Mouse (Mus musculus) brain, embryonic 18.5 days (tissue): ENCODE data around the gene Enthd1.

Source experiments
- DNase-seq: peaks from one replicate; pipeline ENCODE4 v3.0.0-alpha.2; 2012; ENCODE audit warnings: low read depth, low spot score

Gene Enthd1

DNA sequence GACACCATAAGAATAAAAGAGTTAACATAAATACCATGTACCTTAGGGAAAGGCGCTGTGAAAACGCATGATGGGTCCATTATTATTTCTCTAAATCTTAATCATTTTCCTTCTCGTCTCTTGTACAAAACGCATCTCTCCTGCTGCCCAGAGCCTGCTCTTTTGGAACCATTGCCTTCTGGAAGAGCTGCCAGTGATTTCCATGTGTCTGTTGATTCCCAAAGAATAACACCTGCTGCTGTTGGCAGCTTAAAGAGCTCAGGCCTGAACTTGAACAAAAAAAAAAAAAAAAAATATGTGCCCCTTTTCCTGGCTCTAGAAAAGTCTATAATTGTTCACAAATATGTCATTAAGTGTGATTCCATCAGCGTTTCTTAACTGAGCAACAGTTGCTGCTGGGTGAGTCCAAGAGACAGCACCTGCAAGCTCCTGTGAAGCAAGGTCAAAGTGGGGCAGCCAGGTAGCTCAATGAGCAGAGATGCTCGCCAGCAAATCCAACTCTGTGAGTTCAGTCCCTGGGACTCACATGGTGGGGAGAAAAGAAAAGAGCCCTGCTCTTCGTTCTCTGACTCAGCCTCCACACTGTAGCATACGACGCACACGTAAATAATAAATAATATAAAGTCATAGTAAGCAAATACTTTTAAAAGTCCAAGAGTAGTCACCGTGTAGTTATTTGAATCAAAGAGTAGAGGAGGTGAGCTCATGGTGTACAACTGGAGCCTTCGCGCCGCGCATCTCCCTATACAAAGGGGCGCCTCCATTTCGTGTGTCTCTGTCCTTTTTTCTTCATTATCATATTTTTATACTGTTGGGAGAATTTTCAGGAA lies 9.5 kb upstream of the Enthd1 start:
- no peak for DNase-seq

DNA sequence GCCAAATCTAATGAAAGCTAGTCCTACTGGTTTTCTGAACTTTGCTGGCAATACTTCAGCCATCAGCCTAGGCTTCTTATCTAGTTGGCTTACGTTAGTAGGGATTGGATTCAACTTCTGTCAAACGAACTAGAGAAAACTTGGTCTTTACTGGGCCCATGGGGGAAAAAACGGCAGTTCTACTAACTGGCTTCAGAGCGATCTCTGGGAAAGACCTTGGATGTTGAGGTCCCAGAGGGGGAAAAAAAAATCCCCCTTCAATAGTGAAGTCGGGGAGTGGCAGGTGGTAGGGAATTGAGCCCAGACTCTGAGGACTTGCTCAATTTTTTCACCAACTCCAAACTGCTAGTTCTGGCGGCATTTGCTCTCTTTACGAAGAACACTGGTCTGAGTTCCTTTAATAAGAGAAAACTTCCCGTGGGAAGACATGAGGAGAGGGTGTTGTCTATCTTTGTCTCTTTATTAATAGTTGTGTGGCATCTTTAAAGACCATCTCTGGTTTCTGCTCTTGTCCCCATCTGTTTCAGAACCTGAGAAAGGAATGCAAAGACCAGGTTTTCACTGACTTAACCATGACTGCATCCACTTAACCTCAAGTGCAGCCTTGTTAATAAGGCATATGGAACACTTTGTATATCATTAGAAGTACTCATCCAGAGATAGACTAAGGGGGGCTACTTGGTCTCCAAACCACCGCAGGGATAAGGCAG lies 8.0 kb upstream of the Enthd1 start:
- no peak for DNase-seq

DNA sequence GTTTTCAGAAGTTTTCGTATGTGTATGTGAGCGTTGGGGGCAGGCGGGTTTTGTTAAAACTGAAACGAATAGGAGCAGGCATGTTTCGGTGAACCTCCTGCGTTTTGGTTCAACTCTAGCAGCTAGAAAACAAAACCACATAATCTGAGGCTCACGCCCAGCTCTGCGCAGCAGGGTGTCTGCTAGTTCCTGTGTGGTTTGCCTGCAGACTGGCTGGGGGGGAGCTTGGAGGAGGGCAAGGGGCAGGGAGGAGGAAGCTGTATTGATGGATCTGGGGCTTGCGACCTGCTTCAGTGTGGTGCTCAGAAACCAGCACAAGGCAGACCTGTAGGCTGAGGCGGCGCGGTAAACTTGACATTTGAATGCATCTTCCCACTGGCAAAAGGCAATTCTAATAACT lies 7.3 kb upstream of the Enthd1 start, which contains the start of gene Grap2:
Grap2 (plus strand) TSS at position 304 of the 400 bp plus-strand sequence.
- DNase-seq, result no peak

DNA sequence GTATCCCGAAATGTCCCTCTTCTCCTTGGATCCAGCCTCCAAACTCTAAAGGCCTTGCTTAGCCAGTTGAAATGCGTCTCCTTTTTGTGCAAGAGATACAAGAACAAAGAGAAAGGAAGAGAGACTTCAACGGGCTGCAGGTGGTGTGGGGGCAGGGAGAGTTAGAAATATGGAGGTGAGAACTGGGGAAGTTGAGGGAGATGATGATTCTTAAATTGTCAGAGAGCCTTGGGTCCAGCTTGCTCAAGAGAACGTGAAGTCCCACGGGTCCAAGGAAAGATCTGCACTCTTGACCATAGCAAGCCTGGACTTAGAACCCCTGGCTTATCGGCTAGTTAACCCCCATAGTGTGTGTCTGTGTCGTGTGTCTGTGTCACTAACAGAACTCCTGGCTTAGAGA lies 6.7 kb upstream of the Enthd1 start:
- no peak for DNase-seq

DNA sequence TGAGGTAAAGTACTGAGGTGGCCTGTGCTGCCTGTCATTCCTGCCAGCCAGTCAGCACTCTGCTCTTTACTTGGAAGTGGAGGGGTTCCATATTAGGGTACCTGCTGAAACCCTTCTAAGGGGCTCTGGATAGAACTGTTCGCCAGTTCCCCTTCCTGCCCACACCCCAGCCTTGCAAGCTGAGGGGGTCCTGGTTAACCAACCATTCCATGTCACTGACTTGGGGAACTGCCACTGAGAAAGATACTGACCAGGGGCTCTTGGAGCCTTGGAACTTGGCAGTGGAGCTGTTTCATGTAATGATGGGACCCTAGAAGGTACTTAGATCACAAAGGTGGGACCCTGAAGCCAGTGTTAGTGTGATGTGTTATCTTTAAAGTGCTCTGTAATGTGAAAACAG lies 5.3 kb upstream of the Enthd1 start:
- no peak for DNase-seq

DNA sequence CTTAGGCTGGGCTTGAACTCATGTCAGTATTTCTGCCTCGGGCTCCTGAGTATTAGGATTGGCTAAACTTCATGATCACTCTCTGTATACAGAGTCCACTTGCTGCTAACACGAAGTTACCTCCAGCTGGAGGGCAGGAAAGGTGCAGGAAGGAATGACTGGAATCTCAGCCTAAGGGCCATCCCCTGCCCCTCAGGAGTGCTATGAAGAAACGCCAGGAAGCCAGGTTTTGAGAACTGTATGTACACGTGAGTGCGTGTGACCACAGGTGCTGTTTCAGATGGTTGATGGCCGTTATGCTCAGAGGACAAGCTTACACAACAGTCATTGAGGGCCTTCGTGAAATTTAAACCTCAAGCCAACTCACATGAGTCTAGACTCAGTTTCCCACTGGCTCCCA lies 4.2 kb upstream of the Enthd1 start:
- DNase-seq, result no peak

DNA sequence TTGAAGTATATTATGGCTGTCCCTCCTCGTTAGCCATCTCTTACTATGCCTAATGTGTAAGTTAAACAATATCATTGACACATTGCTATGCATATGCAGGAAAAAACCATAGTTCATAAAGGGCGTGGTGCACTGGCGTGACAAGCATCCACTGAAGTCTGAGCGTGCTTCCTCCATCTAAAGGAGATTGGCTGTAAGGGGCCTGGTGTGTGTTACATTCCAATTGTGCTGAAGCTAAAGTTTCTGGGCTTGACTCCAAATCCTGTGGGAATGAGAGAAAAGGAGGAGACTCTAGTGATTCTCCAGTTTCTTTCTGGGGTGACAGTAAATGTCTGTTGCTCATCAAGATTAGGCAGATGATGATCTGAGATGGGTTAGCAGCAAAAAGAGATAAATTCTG lies 2.8 kb upstream of the Enthd1 start:
- no peak for DNase-seq

DNA sequence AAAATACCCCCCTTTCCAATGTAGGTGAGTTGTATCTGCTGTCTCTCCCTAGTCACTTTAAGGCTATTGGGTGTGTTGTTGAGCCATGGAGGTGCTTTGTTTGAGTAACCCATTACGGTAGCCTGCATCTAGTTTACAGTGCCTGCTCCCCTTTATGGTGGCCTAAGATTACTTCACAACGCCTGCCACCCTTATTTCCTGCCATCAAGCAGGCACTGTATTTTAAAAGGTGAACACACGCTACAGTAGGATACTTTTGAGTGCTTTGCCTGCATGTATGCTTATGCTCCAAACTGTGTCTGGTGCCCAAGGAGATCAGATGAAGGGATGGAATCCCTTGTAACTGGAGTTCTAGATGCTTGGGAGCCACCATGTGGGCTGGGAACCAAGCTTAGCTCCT lies 2.2 kb upstream of the Enthd1 start:
- DNase-seq, result no peak

DNA sequence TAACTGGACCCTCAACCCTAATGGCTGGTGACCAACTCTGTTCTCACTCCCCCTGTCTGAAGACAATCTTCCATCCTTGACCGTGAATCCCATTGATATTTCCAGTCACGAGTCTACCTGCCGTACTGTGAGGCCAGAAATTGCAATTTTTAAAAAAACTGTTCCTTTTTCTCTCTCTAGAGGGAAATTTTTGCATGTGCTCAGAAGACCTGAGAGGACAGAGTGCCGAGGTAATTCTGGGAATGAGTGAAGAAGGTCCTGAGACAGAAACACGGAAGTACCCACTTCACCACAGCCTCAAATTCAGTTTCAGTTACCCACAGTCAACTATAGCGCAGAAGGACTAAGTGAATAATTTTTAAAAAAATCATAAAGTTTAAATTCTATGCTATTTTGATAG lies 1.7 kb upstream of the Enthd1 start:
- no peak for DNase-seq

DNA sequence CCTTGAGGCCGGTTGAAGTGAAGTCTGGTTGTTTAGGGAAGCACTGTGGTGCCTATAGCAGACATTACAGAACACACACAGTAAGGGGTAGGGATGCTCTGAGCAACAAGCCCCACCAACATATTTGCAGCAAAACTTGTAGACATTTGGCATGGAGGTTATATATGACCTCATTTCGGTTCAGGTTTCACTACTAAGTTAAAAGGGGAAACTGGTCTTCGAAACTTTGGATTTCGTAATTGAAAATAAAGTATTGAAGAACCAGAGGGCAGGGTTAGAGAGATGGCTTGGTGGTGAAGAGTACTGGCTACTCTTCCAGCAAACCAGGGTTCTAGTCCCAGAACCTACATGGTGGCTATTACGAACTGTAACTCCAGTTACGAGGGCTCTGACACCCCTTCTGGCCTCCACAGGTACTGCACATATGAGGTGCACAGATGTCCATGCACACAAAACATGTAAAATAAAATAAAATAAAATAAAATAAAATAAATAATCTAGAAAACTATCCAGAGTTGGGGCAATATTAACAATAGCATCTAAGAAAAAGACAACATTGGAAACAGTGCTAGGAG lies 1.2 kb downstream of the Enthd1 start:
- DNase-seq, result no peak

DNA sequence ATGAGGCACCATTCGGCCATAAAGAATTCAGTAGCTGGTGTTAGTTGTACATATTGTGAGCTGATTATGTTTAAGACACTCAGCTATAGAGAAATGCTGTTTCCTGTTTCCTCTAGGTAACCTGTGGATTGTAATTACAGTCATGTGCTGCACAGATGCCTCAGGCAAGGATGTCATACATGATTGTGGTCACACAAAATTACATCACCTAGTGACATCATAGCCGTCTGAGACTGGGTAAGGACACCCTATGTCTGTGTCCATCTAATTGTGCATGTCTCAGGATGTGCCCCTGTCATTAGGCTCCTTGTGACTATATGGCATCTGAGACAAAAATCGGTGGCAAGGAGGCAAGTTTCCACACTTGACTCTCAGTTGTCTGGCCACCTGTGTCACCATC lies 2.5 kb downstream of the Enthd1 start:
- no peak for DNase-seq

DNA sequence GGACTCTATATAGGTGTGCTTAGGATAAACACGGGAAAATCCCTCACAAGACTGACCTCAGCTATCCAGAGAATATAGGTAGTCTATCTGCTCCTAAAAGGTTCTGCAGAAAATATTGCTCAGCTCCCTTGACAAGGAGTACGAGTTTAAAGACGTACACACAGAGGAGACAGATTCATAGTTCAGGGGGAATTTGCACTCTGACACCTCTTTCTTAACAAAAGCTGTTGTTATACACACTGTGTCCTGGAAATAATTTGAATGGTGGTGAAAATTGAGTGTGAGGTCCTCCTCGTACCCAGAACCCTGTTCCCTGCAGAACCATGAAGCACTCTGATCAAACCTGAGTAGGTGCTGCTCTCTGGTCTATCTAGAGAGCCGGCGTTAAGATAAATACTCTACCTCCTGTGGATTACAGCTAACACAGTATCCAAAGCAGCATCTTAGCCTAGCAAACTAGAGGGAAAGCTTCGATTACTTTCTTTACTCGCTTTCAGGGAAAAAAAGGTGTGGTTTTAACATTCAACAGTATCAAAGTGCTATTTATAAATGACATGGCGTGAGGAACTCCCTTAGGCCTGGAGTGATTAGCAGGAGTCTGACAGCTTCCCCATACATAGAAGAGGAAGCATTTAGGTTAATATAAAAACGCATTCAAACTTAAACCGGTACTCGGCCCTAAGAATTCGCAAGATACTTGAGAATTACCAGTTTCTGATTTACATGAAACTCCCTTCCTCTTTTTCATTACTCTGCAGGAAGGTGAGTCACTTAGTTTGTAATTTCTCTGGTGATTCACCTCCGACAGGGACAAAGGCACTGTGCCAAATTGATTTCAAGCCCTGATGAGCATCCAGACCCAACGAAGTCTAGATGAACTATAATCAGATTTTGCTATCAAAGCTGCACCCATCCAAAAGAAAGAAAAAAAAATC lies 4.0 kb downstream of the Enthd1 start:
- DNase-seq, result no peak

DNA sequence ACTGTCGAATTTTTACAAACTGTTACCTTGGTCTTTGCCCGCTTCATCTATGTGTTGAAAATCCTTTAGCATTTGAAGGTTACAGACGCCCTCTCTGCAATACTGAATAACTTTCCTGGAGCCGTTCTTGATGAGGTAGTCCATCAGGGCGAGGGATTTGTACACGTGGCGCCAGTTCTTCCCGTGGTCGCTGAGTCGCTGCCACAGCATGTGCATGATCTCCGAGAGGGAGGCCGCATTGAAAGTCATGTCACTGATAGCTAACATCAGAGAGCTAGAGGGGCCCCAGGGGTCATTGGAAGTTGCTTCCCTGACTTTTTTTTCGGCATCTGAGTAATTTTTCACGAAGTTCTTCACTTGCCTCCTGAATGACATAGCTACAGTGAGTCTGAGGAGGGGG lies 5.0 kb downstream of the Enthd1 start:
- DNase-seq, result no peak

DNA sequence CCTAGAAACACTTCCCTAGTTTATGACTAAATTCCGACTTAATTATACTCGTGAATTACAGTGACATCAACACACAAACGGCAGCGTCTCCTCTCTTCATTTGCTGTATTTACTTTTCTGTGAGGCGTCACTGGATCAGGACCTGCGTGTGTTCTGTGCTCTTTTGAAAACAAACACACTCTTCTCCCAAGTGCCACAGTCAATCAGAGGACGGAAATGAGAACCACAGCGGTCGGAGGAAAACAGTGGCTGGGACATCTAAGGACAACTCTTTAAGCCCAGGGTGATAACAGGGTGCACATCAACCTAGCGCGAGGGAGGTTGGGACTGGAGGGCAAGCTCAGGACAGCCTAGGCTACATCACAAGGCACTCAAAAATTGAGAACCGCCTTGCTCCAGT lies 5.4 kb downstream of the Enthd1 start:
- DNase-seq, result no peak

DNA sequence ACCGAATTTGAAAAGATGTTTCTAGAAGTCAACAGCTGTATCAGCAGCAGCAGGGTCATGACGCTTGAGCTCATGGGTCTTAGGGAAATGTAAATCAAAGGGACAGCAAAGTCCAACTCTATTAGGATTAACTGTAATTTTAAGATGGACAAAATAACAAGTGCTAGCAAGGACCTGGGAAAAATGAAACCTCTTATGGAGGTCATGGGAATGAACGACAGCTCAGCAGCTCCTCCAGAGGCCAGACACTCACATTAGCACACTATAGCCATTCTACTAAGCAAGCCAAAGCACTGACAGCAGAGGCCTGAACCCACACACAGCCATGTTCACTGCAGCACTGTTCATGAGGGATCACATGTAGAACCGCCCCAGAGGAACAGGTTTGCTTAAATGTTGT lies 7.2 kb downstream of the Enthd1 start:
- DNase-seq, result no peak

DNA sequence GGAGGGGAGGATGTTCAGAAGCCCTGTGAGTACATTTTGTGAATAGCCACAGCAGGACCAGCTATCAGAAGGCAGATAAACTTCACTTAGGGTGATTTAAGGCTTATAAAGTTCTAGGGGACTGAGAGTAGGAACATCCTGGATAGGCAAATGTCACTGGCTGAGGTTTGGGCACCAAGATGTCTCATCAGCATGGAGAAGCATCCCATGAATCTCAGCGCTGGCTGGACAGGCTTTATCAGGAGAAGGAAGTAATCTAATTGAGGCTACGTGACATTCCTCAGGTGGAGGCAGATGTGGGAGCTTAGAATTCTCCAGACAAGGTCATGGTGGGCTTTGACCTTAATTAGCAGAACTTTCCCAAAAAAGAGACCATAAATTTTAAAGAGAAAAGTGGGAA lies 8.9 kb downstream of the Enthd1 start:
- no peak for DNase-seq

DNA sequence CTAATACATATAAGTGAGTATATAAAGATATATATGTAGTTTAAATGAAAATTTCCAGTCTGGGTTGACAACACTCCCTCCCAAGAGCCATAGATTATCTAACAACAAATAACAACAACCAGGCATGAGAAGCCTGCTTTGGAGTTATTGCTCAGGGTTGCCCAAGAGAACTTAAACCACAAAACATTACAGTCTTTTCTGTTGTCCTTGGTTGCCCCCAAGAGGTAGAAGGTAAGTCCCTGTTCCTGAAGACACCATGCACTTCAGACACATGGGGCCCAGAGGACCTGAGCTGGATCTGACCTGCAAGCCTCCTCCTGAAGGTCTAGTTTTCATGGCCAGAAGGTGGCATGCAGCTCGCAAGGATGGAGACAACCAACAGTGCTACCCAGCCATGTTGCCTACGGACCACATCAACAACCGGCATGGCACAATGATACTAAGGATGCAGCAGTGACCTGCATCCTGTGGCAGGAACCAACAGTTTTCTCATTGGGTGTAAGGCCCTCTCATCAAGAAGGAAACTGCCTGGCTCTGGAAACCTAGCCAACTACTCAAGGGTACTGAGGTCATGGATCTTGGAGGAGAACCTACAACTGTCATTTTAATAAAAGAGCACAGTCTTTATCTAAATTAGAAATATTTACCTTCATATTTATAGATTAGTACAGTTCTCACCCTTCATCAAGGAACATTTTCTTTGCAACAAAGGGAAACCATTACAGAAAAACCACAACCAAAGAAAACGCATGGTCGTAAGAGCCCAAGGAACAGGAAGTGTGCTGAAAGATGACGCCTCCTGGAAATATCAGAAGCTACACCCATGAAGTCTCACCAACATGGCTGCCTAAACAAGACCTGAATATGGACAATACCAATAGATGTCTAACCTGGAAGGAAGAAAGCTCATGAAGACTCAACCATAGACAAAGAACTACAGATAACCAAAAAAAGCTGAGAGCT lies 9.8 kb downstream of the Enthd1 start:
- no peak for DNase-seq

DNA sequence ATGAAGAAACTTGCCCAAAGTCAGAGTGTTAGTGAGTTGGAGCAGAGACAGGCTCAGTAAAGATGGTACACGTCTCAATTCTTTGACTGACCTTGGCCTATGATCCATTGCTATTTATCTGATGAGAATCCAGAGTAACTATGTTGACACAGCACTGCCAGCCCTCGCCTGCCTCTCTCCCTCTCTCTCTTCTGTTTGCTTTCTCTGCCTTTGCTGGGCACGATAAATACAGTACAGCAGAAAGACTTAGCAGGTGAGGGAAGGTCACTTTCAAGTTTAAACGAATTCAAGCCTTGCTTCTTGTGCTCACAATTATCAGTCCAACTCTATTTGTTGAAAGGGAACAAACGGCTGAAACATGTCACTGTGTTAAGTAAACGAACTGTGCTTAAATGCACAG lies 19.5 kb downstream of the Enthd1 start:
- no peak for DNase-seq

DNA sequence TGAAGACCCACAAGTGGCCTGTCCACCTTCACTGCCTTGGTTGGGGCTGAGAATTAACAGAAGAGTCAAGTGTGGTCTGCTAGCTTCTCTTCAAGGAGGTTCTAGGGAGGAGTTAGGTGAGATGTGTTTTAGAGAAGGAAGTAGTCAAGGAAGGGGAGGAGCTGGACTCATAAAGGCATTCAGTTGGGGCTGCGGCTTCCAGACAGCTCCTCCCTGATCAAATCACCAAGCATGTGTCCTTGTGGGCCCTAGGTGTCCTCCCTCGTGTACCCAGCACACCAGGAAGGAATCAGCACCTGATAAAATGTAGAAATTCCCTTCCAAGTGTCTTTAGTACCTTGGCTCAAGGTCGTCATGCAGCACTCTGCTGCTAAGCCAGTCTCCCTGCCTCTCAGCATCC lies 20.8 kb downstream of the Enthd1 start:
- no peak for DNase-seq

DNA sequence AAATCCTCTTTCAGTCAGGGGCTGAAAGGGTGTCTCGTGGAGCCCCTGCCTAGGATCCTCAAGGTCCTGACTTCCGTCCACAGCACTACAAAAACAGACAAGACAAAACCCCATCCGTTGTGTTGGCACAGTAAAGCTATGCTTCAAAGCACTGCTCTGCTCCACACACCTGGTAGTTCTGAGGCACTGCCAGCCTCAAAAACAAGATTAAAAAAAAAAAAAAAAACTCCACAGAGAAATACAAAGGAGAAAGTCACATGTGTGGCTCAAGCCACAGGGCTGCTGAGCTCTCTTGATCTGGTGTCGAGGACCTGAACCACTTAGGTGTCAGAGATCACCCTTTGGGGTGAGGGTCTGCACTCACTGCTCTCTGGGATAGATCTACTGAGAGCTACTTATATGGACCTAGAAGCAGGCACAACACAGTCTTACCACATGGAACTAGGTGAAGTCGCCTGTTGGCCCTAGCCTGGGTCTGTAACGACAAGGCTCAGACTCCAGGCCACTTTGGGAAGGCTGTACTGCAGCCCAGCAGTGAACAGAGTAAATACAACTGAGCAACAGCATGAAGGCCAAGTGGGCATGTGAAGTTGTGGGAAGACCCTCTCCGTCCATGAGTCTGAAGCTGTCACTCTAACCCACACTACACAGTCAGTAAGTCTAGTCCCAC lies 26.1 kb downstream of the Enthd1 start:
- no peak for DNase-seq
